Mouse (Mus musculus) frontal cortex, postnatal 10 days (tissue): ENCODE results near the gene Vipr1.

Experiments used
- DNase-seq, 2 experiments: peaks; one replicate each; pipeline ENCODE4 v3.0.0; 2022; ENCODE audit warnings: low spot score in 2 of 2, mixed read lengths in 1 of 2

Vipr1 gene

GRCm38 (mm10) chr9:121633306-121633705 is 9.2 kb upstream of the Vipr1 start:
- no peak for DNase-seq

GRCm38 (mm10) chr9:121635835-121636576 is 6.5 kb upstream of the Vipr1 start:
- no peak for DNase-seq

GRCm38 (mm10) chr9:121639790-121640189 is 2.7 kb upstream of the Vipr1 start:
- DNase-seq: no peak

- no peak for DNase-seq
These were observed 1.1 kb upstream of the Vipr1 start for GRCm38 (mm10) chr9:121641235-121641915.

- DNase-seq: peak; percentile 60 to 75
These were observed 515 bp upstream of the Vipr1 start, which contains the start of gene Lyzl4 for GRCm38 (mm10) chr9:121642001-121642400. Gene Lyzl4 (minus strand): TSS chr9:121642096.

GRCm38 (mm10) chr9:121644855-121645254 is 2.3 kb downstream of the Vipr1 start:
- no peak for DNase-seq

GRCm38 (mm10) chr9:121647026-121647425 is 4.5 kb downstream of the Vipr1 start:
- no peak for DNase-seq

GRCm38 (mm10) chr9:121653668-121654067 is 11.2 kb downstream of the Vipr1 start:
- no peak for DNase-seq

- DNase-seq: no peak
These were observed 13.8 kb downstream of the Vipr1 start for GRCm38 (mm10) chr9:121656322-121656721.

- no peak for DNase-seq
These were observed 14.6 kb downstream of the Vipr1 start for GRCm38 (mm10) chr9:121657143-121657542.

- DNase-seq: no peak
These were observed 15.7 kb downstream of the Vipr1 start for GRCm38 (mm10) chr9:121658248-121658647.

- no peak for DNase-seq
These were observed 17.3 kb downstream of the Vipr1 start for GRCm38 (mm10) chr9:121659791-121660190.

GRCm38 (mm10) chr9:121663467-121663866 is 21.0 kb downstream of the Vipr1 start:
- DNase-seq: no peak

GRCm38 (mm10) chr9:121664104-121664503 is 21.6 kb downstream of the Vipr1 start:
- no peak for DNase-seq

- peak; percentile 55 to 61 for DNase-seq
These were observed 24.6 kb downstream of the Vipr1 start for GRCm38 (mm10) chr9:121666957-121667630.

GRCm38 (mm10) chr9:121667822-121668221 is 25.3 kb downstream of the Vipr1 start:
- no peak for DNase-seq

- DNase-seq: peak in 1 of 2 experiments; percentile 57
These were observed 26.9 kb downstream of the Vipr1 start for GRCm38 (mm10) chr9:121669348-121669791.

- no peak for DNase-seq
These were observed 28.8 kb downstream of the Vipr1 start for GRCm38 (mm10) chr9:121671300-121671699.

- DNase-seq: no peak
These were observed 29.8 kb downstream of the Vipr1 start for GRCm38 (mm10) chr9:121672311-121672710.

GRCm38 (mm10) chr9:121673716-121674115 is 31.2 kb downstream of the Vipr1 start:
- no peak for DNase-seq

- DNase-seq: no peak
These were observed 32.5 kb downstream of the Vipr1 start for GRCm38 (mm10) chr9:121675011-121675410.

GRCm38 (mm10) chr9:121675556-121675955 is 33.0 kb downstream of the Vipr1 start:
- DNase-seq: no peak
